Mouse (Mus musculus): ENCODE measurements around the gene Psmd9. TPM values are rescaled to one million over a fixed set of nuclear protein-coding genes. Genes with fewer than 3 reads are reported as not detected.

Psmd9 gene
- polyA plus RNA-seq, 1 experiment from 2014 or later: 71.5 TPM

DNA sequence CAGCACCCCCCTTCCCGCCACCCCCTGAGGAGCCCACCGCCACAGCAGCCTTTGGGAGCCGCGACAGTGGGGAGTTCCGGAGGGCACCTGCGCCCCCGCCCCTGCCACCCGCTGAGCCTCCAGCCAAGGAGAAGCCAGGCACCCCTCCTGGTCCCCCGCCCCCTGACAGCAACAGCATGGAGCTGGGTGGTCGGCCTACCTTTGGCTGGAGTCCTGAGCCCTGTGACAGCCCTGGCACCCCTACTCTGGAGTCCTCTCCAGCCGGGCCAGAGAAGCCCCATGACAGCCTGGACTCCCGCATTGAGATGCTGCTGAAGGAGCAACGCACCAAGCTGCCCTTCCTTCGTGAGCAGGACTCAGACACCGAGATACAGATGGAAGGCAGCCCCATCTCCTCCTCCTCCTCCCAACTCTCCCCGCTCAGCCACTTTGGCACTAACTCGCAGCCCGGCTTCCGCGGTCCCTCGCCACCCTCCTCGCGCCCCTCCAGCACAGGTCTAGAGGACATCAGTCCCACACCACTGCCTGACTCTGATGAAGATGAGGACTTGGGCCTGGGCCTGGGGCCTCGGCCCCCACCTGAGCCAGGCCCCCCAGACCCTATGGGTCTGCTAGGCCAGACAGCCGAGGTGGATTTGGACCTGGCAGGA, 21.0 kb upstream of the Psmd9 start:
- Histone ChIP-seq H3K27me3 (replicated peaks) (no peaks in the 10 kb centered on the region), H3K9me3 (no peaks in the 10 kb centered on the region), H3K9ac (peak overlapping the region; percentile 23; the same call in 1 of the 2 replicates), H3K4me3 (no peak overlapping the region), H3K27ac (no peak overlapping the region), H3K4me1 (peaks cover 75% of the 10 kb centered on the region), H3K4me2 (no peak overlapping the region), H3K36me3 (replicated peaks) (peaks cover 27% of the 10 kb centered on the region)
- no peak for ATAC-seq (replicated peaks)
- WGBS: 81% methylated on average over 25 of the region's 25 CpGs

DNA sequence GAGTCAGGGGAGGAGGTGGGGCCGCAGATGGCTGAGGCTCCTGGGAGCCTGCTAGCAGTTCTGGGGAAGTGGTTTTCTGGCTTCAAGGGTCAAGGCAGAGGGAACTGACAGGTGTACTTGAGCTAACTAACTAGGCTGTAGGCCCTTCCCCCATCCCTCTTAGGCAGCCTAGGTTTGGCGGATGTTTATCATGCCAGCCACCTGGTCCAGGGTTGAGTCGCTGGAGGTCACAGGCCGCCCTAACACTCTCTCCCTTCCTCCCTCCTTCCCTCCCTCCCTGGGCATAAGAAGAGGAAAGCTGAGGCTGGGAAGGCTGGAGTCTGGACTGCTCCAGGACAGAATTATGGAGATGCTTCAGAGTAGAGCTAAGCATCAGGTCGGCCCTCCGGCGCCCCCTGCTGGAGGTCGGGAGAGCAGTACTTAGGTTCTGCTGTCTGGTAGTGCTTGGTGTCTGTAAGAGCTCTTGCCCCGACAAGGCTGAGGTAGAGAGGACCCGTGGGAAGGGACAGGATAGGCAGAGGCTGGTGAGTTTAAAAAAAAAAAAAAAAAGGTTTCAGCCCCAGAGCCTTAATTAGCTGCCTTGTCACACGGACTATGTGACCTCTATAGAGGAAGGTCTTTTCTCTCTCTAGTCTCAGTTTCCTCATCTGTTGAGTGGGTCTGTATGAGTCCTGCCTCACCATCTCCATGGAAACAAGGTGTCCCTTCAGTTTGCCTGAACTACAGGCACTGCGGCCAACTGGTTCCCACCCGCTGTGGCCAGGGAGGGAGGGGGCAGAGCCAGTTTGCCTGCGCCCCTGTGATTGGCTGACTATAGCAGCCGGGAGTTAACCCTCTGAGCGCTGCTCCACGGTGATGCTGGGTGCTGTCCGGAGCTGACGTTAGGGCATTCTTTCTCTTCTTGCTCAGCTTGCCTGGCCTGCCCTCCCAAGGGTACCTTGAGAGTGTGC, 19.5 kb upstream of the Psmd9 start:
- H3K9ac ChIP-seq: peak overlapping the region; percentile 23; the same call in 1 of the 2 replicates
- no peaks in the 10 kb centered on the region for H3K9me3 ChIP-seq
- ATAC-seq (replicated peaks): peak; percentile 81
- H3K27me3 ChIP-seq (replicated peaks): no peaks in the 10 kb centered on the region
- WGBS: 8% methylated on average over 19 of the region's 19 CpGs
- H3K4me3 ChIP-seq: peak overlapping the region; percentile 39
- H3K27ac ChIP-seq: 0 out of 2 replicates have a peak overlapping the region, but pooled peaks have one; percentile 23
- peaks cover 35% of the 10 kb centered on the region for H3K36me3 ChIP-seq (replicated peaks)
- H3K4me2 ChIP-seq: peak overlapping the region; percentile 58
- H3K4me1 ChIP-seq: peaks cover 61% of the 10 kb centered on the region

DNA sequence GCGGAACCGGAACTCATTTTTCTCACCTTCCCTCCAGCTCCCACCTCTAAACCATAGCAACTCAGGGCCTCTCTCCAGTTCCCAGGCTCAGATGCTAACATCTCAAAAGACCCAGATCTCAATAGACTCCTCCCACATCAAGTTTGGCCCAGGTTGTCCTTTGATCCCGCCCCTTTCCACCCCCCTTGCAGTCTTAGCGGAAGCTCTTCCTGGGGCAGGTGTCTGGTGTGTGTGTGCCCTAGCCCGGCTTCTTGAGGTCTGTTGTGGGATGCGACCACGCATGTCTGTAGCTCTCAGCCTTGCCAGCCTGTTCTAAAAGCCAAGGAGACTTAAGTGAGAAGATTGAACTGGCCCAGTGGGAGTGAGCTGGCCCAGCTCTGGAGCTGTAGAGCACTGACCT, 18.6 kb upstream of the Psmd9 start:
- H3K27ac ChIP-seq: peak overlapping the region; percentile 22; the same call in 1 of the 2 replicates
- H3K4me3 ChIP-seq: peak overlapping the region; percentile 39
- H3K4me1 ChIP-seq: peaks cover 51% of the 10 kb centered on the region
- H3K9me3 ChIP-seq: no peaks in the 10 kb centered on the region
- H3K9ac ChIP-seq: peak overlapping the region; percentile 20
- peaks cover 35% of the 10 kb centered on the region for H3K36me3 ChIP-seq (replicated peaks)
- WGBS: 44% methylated on average over 7 of the region's 7 CpGs
- ATAC-seq (replicated peaks): no peak
- H3K27me3 ChIP-seq (replicated peaks): no peaks in the 10 kb centered on the region
- H3K4me2 ChIP-seq: peak overlapping the region; percentile 58

DNA sequence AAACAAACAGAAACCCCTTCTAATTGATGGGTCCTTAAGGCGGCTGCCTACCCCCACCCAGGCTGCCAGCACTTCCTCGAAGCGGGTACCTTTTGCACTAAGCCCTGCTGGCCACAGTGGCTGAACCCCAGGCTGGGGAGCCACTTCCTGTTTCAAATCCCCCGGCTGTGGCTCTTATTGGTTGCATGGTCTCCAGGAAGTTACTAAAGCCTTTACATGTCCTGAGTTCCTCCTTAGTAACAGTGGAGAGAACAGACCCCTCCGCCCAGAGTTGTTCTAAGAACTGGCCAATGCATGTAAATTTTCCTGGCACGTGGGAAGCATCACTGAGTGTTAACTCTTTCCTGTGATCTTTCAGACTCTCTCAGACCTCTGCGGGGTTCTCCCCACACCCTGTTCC, 18.1 kb upstream of the Psmd9 start:
- Histone ChIP-seq H3K4me3 (peak overlapping the region; percentile 39), H3K9ac (peak overlapping the region; percentile 20; the same call in 1 of the 2 replicates), H3K27ac (peak overlapping the region; percentile 22; the same call in 1 of the 2 replicates), H3K9me3 (no peaks in the 10 kb centered on the region), H3K4me2 (peak overlapping the region; percentile 58), H3K4me1 (peaks cover 47% of the 10 kb centered on the region), H3K27me3 (replicated peaks) (no peaks in the 10 kb centered on the region), H3K36me3 (replicated peaks) (peaks cover 35% of the 10 kb centered on the region)
- no peak; the same call in 1 of the 2 replicates for ATAC-seq (replicated peaks)
- WGBS: 39% methylated on average over 7 of the region's 7 CpGs

DNA sequence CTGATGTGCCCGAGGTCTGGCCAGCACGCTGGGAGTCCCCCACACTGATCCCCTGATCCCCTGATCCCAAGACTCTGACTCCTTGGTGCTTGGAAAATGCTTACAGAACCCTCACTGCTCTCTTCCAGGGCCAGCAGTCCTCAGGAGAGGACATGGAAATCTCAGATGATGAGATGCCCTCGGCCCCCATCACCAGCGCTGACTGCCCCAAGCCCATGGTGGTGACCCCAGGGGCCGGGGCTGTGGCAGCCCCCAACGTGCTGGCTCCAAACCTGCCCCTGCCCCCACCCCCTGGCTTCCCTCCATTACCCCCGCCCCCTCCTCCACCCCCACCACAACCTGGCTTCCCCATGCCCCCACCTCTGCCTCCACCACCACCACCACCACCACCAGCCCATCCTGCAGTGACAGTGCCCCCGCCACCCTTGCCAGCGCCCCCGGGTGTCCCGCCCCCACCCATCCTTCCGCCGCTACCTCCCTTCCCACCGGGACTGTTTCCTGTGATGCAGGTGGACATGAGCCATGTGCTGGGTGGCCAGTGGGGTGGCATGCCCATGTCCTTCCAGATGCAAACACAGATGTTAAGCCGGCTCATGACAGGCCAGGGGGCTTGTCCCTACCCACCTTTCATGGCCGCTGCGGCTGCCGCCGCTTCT, 17.4 kb upstream of the Psmd9 start:
- Histone ChIP-seq H3K27ac (no peak overlapping the region), H3K27me3 (replicated peaks) (no peaks in the 10 kb centered on the region), H3K9ac (no peak overlapping the region), H3K36me3 (replicated peaks) (peaks cover 35% of the 10 kb centered on the region), H3K4me1 (peaks cover 41% of the 10 kb centered on the region), H3K4me2 (0 out of 2 replicates have a peak overlapping the region, but pooled peaks have one; percentile 58), H3K4me3 (no peak overlapping the region), H3K9me3 (no peaks in the 10 kb centered on the region)
- ATAC-seq (replicated peaks): no peak
- 92% methylated on average over 19 of the region's 19 CpGs for WGBS

DNA sequence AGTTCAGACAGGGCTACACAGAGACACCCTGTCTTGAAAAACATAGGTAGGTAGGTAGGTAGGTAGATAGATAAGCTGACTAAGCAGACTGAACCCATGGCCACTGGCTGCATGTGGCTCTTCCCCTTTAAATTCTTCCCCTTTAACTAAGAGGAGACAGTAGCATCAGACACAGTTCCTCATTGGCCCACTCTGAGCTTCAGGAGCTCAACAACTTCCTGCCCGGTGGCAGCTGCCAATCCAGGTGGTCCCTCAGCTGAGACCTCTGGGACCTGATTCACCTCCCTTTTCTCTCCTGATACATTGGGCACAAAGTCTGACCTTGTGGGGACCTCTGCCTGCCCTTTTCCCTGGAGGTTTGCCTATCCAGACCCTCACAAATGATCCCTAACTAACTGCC, 16.3 kb upstream of the Psmd9 start:
- H3K4me1 ChIP-seq: peaks cover 38% of the 10 kb centered on the region
- H3K9ac ChIP-seq: no peak overlapping the region
- H3K27me3 ChIP-seq (replicated peaks): no peaks in the 10 kb centered on the region
- no peak overlapping the region for H3K4me2 ChIP-seq
- no peak for ATAC-seq (replicated peaks)
- no peak overlapping the region for H3K4me3 ChIP-seq
- H3K27ac ChIP-seq: no peak overlapping the region
- H3K9me3 ChIP-seq: no peaks in the 10 kb centered on the region
- WGBS: 95% methylated on average over 1 of the region's 1 CpGs
- H3K36me3 ChIP-seq (replicated peaks): peaks cover 39% of the 10 kb centered on the region

DNA sequence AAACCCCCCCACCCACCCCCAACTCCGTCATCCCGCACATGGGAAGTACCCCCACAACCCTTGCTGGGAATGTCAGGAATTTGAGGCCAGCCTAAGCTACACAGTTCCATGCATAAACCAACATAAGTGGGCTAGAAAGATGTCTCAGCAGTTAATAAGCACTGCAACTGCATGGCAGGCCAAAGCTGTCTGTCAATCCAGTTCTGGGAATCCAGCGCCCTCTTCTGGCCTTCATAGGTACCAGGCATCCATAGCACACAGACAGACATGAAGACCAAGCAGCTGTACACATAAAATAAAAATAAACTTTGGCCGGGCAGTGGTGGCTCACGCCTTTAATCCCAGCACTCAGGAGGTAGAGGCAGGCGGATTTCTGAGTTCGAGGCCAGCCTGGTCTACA, 13.8 kb upstream of the Psmd9 start:
- WGBS: 52% methylated on average over 7 of the region's 7 CpGs
- no peak overlapping the region for H3K9ac ChIP-seq
- no peaks in the 10 kb centered on the region for H3K27me3 ChIP-seq (replicated peaks)
- peaks cover 13% of the 10 kb centered on the region for H3K4me1 ChIP-seq
- H3K4me2 ChIP-seq: no peak overlapping the region
- no peak overlapping the region for H3K27ac ChIP-seq
- ATAC-seq (replicated peaks): peak; percentile 35; the same call in 1 of the 2 replicates
- no peaks in the 10 kb centered on the region for H3K9me3 ChIP-seq
- peaks cover 53% of the 10 kb centered on the region for H3K36me3 ChIP-seq (replicated peaks)
- no peak overlapping the region for H3K4me3 ChIP-seq

DNA sequence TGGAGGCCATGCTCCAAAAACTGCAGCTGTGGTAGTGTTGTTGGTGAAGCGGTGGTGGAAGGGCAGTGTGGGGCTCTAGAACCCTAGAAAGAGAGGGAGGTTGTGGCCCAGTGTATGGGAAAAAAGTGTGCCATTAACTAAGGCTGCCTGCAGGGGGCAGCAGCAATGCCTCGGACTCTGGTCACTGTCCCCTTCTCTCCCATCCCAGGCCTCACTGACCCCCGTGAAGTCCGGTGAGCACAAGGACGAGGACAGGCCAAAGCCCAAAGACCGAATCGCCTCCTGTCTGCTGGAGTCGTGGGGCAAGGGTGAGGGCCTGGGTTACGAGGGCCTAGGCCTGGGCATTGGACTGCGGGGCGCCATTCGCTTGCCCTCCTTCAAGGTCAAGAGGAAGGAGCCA, 12.4 kb upstream of the Psmd9 start:
- no peaks in the 10 kb centered on the region for H3K9me3 ChIP-seq
- ATAC-seq (replicated peaks): no peak
- WGBS: 87% methylated on average over 12 of the region's 12 CpGs
- no peak overlapping the region for H3K9ac ChIP-seq
- no peaks in the 10 kb centered on the region for H3K27me3 ChIP-seq (replicated peaks)
- H3K4me3 ChIP-seq: no peak overlapping the region
- no peaks in the 10 kb centered on the region for H3K4me1 ChIP-seq
- H3K36me3 ChIP-seq (replicated peaks): peaks cover 65% of the 10 kb centered on the region
- no peak overlapping the region for H3K27ac ChIP-seq
- no peak overlapping the region for H3K4me2 ChIP-seq

DNA sequence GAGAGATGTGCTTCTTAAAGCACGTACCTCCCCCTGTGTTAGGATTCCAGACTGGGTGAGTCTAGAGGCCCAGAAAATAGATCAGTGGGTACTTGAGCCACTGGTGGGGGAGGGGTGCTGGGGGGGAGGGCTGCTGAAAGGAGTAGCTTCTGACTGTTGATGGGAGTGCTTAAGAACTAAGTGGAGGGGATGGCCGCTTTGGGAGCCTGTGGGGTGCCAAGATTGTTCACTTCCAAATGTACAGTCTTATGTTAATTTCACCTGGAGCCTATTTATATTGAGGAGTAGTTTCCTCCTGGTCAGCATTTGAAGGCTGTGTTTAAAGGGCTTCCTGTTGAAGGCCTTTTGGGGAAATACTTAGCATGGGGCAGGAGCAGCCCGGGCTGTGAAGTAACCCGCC, 11.2 kb upstream of the Psmd9 start:
- Histone ChIP-seq H3K36me3 (replicated peaks) (peaks cover 64% of the 10 kb centered on the region), H3K27ac (no peak overlapping the region), H3K4me1 (no peaks in the 10 kb centered on the region), H3K4me2 (no peak overlapping the region), H3K27me3 (replicated peaks) (no peaks in the 10 kb centered on the region), H3K9ac (no peak overlapping the region), H3K4me3 (no peak overlapping the region), H3K9me3 (no peaks in the 10 kb centered on the region)
- 94% methylated on average over 4 of the region's 4 CpGs for WGBS
- ATAC-seq (replicated peaks): no peak

DNA sequence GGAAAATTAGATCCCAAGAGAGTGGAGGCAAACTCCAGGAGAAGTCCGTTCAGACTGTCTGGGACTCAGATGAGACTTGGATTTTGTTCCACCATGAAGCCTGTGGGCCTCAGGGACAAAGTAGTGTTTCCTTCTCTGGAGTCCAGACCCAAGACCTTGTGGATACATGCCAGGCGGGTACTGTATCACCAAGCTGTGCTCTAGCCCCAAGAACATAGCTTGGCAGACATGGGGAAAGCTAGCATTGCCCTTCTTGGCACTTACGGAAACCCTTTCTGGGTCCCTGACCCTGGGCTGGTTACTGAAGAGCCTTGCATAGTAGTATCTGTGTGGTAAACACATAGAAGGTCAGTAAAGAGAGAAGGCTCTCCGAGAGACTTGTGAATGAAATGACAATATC, 9.8 kb upstream of the Psmd9 start:
- peaks cover 70% of the 10 kb centered on the region for H3K36me3 ChIP-seq (replicated peaks)
- H3K9me3 ChIP-seq: no peaks in the 10 kb centered on the region
- H3K27ac ChIP-seq: no peak overlapping the region
- no peak overlapping the region for H3K4me2 ChIP-seq
- no peak overlapping the region for H3K4me3 ChIP-seq
- ATAC-seq (replicated peaks): no peak
- H3K27me3 ChIP-seq (replicated peaks): no peaks in the 10 kb centered on the region
- no peaks in the 10 kb centered on the region for H3K4me1 ChIP-seq
- WGBS: 90% methylated on average over 4 of the region's 4 CpGs
- no peak overlapping the region for H3K9ac ChIP-seq

DNA sequence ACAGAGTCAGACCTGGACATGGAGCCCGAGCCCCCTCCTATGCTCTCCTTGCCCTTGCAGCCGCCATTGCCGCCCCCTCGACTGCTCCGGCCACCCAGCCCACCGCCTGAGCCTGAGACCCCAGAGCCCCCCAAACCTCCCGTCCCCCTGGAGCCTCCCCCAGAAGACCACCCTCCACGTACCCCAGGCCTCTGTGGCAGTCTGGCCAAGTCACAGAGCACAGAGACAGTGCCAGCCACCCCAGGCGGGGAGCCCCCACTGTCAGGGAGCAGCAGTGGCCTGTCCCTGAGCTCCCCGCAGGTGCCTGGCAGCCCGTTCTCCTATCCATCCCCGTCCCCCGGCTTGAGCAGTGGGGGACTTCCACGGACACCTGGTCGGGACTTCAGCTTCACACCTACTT, 9.3 kb upstream of the Psmd9 start:
- ATAC-seq (replicated peaks): no peak
- H3K27me3 ChIP-seq (replicated peaks): no peaks in the 10 kb centered on the region
- H3K27ac ChIP-seq: no peak overlapping the region
- WGBS: 93% methylated on average over 15 of the region's 15 CpGs
- no peak overlapping the region for H3K9ac ChIP-seq
- H3K9me3 ChIP-seq: no peaks in the 10 kb centered on the region
- no peaks in the 10 kb centered on the region for H3K4me1 ChIP-seq
- peaks cover 71% of the 10 kb centered on the region for H3K36me3 ChIP-seq (replicated peaks)
- no peak overlapping the region for H3K4me2 ChIP-seq
- H3K4me3 ChIP-seq: no peak overlapping the region

DNA sequence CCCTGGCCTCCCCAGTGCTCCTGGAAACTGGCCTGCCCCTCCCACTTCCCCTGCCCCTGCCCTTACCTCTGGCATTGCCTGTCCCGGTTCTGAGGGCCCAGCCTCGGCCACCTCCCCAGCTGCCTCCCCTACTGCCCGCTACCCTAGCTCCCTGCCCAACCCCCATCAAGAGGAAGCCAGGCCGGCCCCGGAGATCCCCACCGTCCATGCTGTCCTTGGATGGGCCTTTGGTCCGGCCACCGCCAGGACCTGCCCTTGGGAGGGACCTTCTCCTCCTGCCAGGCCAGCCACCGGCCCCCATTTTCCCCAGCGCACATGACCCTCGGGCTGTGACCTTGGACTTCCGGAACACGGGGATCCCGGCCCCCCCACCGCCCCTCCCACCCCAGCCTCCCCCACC, 8.9 kb upstream of the Psmd9 start:
- Histone ChIP-seq H3K36me3 (replicated peaks) (peaks cover 71% of the 10 kb centered on the region), H3K4me1 (no peaks in the 10 kb centered on the region), H3K4me3 (no peak overlapping the region), H3K27ac (no peak overlapping the region), H3K9me3 (no peaks in the 10 kb centered on the region), H3K27me3 (replicated peaks) (no peaks in the 10 kb centered on the region), H3K4me2 (no peak overlapping the region), H3K9ac (no peak overlapping the region)
- 92% methylated on average over 15 of the region's 15 CpGs for WGBS
- no peak for ATAC-seq (replicated peaks)
